Mouse (Mus musculus) spleen, adult 10 weeks (tissue): ENCODE data around the gene Klk5. TPM values are rescaled to one million over a fixed set of nuclear protein-coding genes. Genes with fewer than 3 reads are reported as not detected.

Experiments
- polyA plus RNA-seq: library from polyadenylated mRNA; stranded (reverse); fragments of 350-450 nt; fragmentation: Illumina TruSeq; extraction: RNeasy Lipid Tissue Mini Kit (QIAGEN cat#74804); gene quantifications from one replicate; pipeline ENCODE4 v1.2.3, GENCODE M21; 2015; ENCODE audit warnings: low replicate concordance; ENCODE audit not compliant: insufficient read depth

Klk5 gene
- not detected for polyA plus RNA-seq

GRCm38 (mm10) chr7:43841701-43842100 lies at the start of gene Klk5:
Gene Klk5 (plus strand): TSS chr7:43841971.

GRCm38 (mm10) chr7:43797333-43797769 lies 44.4 kb upstream of the Klk5 start, which contains the start of gene Klk8:
Gene Klk8 (plus strand): TSS chr7:43797577.

GRCm38 (mm10) chr7:43810994-43811393 lies 30.8 kb upstream of the Klk5 start, which contains the start of gene Klk7:
Gene Klk7 (plus strand): TSS chr7:43811294.

GRCm38 (mm10) chr7:43824199-43824598 lies 17.6 kb upstream of the Klk5 start, which contains the start of gene Klk6:
Gene Klk6 (plus strand): TSS chr7:43824499.

GRCm38 (mm10) chr7:43880912-43881311 lies 39.1 kb downstream of the Klk5 start, which contains the start of gene Klk4:
Gene Klk4 (plus strand): TSS chr7:43881160.

Other genes with a start within 250 kb of the Klk5 start
- gene Zfp819, start 234.8 kb upstream of the Klk5 start, polyA plus RNA-seq, result 0.28 TPM
- not detected for gene Ceacam18, start 207.3 kb upstream of the Klk5 start, polyA plus RNA-seq
- gene Siglece, start 181.8 kb upstream of the Klk5 start, polyA plus RNA-seq, result 26.2 TPM
- 5.7 TPM for gene Ctu1, start 170.0 kb upstream of the Klk5 start, polyA plus RNA-seq
- not detected for gene Klk14, start 151.6 kb upstream of the Klk5 start, polyA plus RNA-seq
- gene Klk13, start 129.4 kb upstream of the Klk5 start, polyA plus RNA-seq, result not detected
- not detected for gene Klk12, start 73.1 kb upstream of the Klk5 start, polyA plus RNA-seq
- gene Klk11, start 67.4 kb upstream of the Klk5 start, polyA plus RNA-seq, result not detected
- not detected for gene Klk10, start 60.9 kb upstream of the Klk5 start, polyA plus RNA-seq
- not detected for gene Klk9, start 50.1 kb upstream of the Klk5 start, polyA plus RNA-seq
- gene Klk8, start 44.4 kb upstream of the Klk5 start, polyA plus RNA-seq, result 18.2 TPM
- not detected for gene Klk7, start 30.7 kb upstream of the Klk5 start, polyA plus RNA-seq
- not detected for gene Klk6, start 17.5 kb upstream of the Klk5 start, polyA plus RNA-seq
- gene Klk4, start 39.2 kb downstream of the Klk5 start, polyA plus RNA-seq, result not detected
- gene Klk15, start 91.8 kb downstream of the Klk5 start, polyA plus RNA-seq, result not detected
- gene Klk1b8, start 108.7 kb downstream of the Klk5 start, polyA plus RNA-seq, result not detected
- gene Klk1b1, start 124.8 kb downstream of the Klk5 start, polyA plus RNA-seq, result not detected
- gene Klk1b9, start 134.1 kb downstream of the Klk5 start, polyA plus RNA-seq, result not detected
- gene Klk1b11, start 153.9 kb downstream of the Klk5 start, polyA plus RNA-seq, result not detected
- gene Klk1b26, start 170.2 kb downstream of the Klk5 start, polyA plus RNA-seq, result not detected
- gene Klk1b27, start 210.3 kb downstream of the Klk5 start, polyA plus RNA-seq, result 1.4 TPM